In genomic region chr4:45055451-45055850, GRCm38 (mm10) we compare ENCODE assay signal across 9 mouse cellular contexts. TPM values are rescaled to one million over a fixed set of nuclear protein-coding genes. Genes with fewer than 3 reads are reported as not detected.
DNase-seq lines count a peak whose midpoint lies in the region; ATAC-seq lines count a peak whose summit lies in the region.
"Had no signal": no experiment of that assay in that cellular context is flagged by ENCODE, and none has a peak within 500 bp of the region (broad histone marks: within the 10 kb centered on the region; RNA-seq: fewer than 3 reads in every experiment).

No protein-coding gene starts in this region.

- intact Hi-C loops in gastrocnemius, postnatal 14 days (cut with DNase I; ENCODE audit: low total_unique reads), result no loop called here
- intact Hi-C loops in heart, postnatal 10 days (cut with DNase I), result no loop called here

- no peak for DNase-seq in frontal cortex, postnatal 14 days (ENCODE audit: low spot score in 2 of 2)
- DNase-seq in cerebellum, adult 8-10 months, result peak; percentile 32
- peak; percentile 34 for DNase-seq in gastrocnemius, postnatal 14 days
- peak; percentile 44 to 60 for DNase-seq in heart, postnatal 10 days
- no peak for DNase-seq in lung, postnatal 25 days (ENCODE audit: low spot score)
- DNase-seq in thymus, postnatal 14 days, result no peak
- no peak for DNase-seq in right cerebral cortex, postnatal 36 days (ENCODE audit: low spot score in 2 of 2)
- DNase-seq: kidney, adult 18-20 months had no signal

- 0 out of 2 replicates have a peak, but pooled peaks have one; percentile 6 for ATAC-seq in frontal cortex, adult (ENCODE audit: low TSS enrichment)

RNA-seq across cellular contexts. Expression of gene Fbxo10, which starts 29.0 kb away (rescaled TPM):
- total RNA-seq in gastrocnemius, postnatal 14 days (2021), result 1 to 10 TPM; 3.3 to 4.3 TPM
- total RNA-seq in heart, postnatal 10 days (2021), result 10 to 100 TPM; 15.3 to 19.7 TPM

RNA-seq across cellular contexts. Expression of gene Polr1e, which starts 37.1 kb away (rescaled TPM):
- total RNA-seq in gastrocnemius, postnatal 14 days (2021), result 1 to 10 TPM; 3.9 to 6.6 TPM
- 10 to 100 TPM; 34.1 to 49.8 TPM for total RNA-seq in heart, postnatal 10 days (2021)

RNA-seq across cellular contexts. Expression of gene Zbtb5, which starts 43.2 kb away (rescaled TPM):
- total RNA-seq in gastrocnemius, postnatal 14 days (2021), result 1 to 10 TPM; 4.0 to 6.0 TPM
- total RNA-seq in heart, postnatal 10 days (2021), result 10 to 100 TPM in 1 of 2 experiments, 1 to 10 TPM in 1; 8.5 to 11.6 TPM

RNA-seq across cellular contexts. Expression of gene Tomm5, which starts 52.5 kb away (rescaled TPM):
- 10 to 100 TPM; 68.0 to 69.5 TPM for total RNA-seq in gastrocnemius, postnatal 14 days (2021)
- total RNA-seq in heart, postnatal 10 days (2021), result 100 to 1,000 TPM; 156 to 172 TPM

Comparison
In these comparisons a context has a peak if more than half of its experiments do, and no peak if none do; other contexts are left out.
1. DNase-seq: peak in cerebellum, adult 8-10 months (single experiment), gastrocnemius, postnatal 14 days (single experiment) and heart, postnatal 10 days (2 of 2); none in frontal cortex, postnatal 14 days (0 of 2), lung, postnatal 25 days (single experiment), thymus, postnatal 14 days (single experiment) and right cerebral cortex, postnatal 36 days (0 of 2).
2. RNA of gene Polr1e, which starts 37.1 kb away (total RNA-seq): 34.1 to 49.8 TPM in heart, postnatal 10 days; 3.9 to 6.6 TPM in gastrocnemius, postnatal 14 days; every median in the first group is over 4 times any median in the second.